Mouse (Mus musculus) left cerebral cortex, adult 2 months (tissue): Measurements from ENCODE around the gene Csrp1. TPM values are rescaled to one million over a fixed set of nuclear protein-coding genes. Genes with fewer than 3 reads are reported as not detected.

Source experiments
- DNase-seq, 2 experiments: peaks; one replicate each; pipeline ENCODE4 v3.0.0; 2021 to 2022; ENCODE audit warnings: low spot score in 2 of 2, mixed read lengths in 1 of 2; ENCODE audit errors: extremely low spot score in 1 of 2
- H3K27ac ChIP-seq: fragments of 200-600 bp; 2 replicates; pipeline ENCODE4 v1.8.1; 2022
- H3K4me3 ChIP-seq: fragments of 200-600 bp; 2 replicates; pipeline ENCODE4 v1.8.1; 2022
- CTCF ChIP-seq: fragments of 200-600 bp; IDR thresholded peaks from 2 replicates; pipeline ENCODE4 v1.8.1; 2022; ENCODE audit warnings: antibody characterized with exemption, mild to moderate bottlenecking, moderate library complexity
- intact Hi-C: fragments of 180-260 bp; cut with DNase I; formaldehyde crosslinking; loops from one replicate; pipeline ENCODE4 v1.15.1; 2025
- total RNA-seq, 2 experiments: library from RNA; stranded (reverse); gene quantifications; 2 replicates each; pipeline ENCODE4 v1.2.3; 2021

Csrp1 gene
- total RNA-seq, 2 experiments from 2014 or later = 208 to 212 TPM

GRCm38 (mm10) chr1:135698996-135699705, 20.7 kb upstream of the Csrp1 start:
- intact Hi-C loops = loop anchor here (1.0 to 10.0 kb wide), 4 partner anchors 28 to 524 kb away; no protein-coding TSS in a partner anchor
- peak overlapping the region; percentile 38 for H3K27ac ChIP-seq
- TF ChIP-seq CTCF = peak; percentile 82
- DNase-seq = peak; percentile 74 to 77
- H3K4me3 ChIP-seq = peak overlapping the region; percentile 41

DNA sequence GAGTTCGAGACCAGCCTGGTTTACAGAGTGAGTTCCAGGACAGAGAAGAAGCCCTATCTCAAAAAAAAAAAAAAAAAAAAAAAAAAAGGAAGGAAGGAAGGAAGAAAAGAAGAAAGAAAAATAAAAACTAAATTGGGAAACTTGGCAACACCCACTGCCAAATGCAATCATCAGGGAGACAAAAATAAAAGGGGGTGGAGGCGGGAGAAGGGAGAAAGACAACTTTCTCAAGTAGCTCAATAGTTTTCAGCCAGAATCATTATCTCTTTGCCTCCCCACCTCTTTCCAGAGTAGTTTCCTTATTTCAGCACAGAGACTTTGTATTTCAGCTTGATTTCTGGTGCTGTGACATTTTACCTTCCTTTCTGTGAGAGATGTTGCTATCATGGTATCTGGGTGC, 20.0 kb upstream of the Csrp1 start:
- intact Hi-C loops = loop anchor here (1.0 to 10.0 kb wide), 4 partner anchors 29 to 525 kb away; no protein-coding TSS in a partner anchor
- no peak overlapping the region for H3K27ac ChIP-seq
- no peak for DNase-seq
- no peak for TF ChIP-seq CTCF
- H3K4me3 ChIP-seq = no peak overlapping the region

DNA sequence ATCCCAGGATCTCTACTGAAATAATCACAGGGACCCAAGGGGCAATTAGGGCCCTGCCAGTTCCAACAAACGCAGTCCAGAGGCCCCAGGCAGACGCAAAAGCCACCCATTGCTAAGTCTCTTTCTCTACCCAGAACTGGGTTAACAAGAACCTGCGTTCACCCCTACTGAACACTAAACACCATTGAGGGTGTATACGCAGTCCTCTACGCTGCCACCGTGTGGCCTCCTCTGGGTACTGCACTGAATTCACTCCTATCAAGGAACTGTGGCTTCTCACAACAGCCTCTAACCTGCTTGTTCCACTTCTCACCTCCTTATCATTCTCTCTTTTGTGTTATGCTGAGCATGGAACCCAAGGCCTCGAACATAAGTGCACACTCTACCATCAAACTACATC, 19.3 kb upstream of the Csrp1 start:
- TF ChIP-seq CTCF = peak; percentile 89
- H3K4me3 ChIP-seq = no peak overlapping the region
- intact Hi-C loops = no loop called here
- no peak overlapping the region for H3K27ac ChIP-seq
- DNase-seq = peak; percentile 70 to 78

GRCm38 (mm10) chr1:135701314-135701713, 18.5 kb upstream of the Csrp1 start:
- H3K27ac ChIP-seq = no peak overlapping the region
- H3K4me3 ChIP-seq = no peak overlapping the region
- DNase-seq = no peak
- no peak for TF ChIP-seq CTCF
- intact Hi-C loops = no loop called here

DNA sequence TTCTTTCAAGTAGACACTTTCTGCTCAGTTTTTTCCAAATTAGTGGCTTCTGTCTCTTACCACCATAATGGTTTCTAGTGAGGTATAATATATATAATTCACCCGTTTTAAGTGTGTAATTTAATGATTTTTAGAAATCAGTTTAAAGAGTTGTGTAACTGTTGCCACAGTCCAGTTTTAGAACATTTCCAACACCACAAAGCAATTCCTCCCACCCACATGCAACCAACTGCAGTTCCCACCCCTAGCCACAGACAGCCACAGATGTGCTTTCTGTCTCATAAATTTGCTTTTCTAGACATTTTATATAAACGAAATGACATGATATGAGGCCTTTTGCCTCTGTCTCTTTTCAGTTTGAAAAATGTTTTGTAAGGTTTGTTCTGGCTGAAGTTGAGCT, 17.1 kb upstream of the Csrp1 start:
- peak; percentile 1 for TF ChIP-seq CTCF
- intact Hi-C loops = no loop called here
- H3K4me3 ChIP-seq = no peak overlapping the region
- H3K27ac ChIP-seq = no peak overlapping the region; the same call in 1 of the 2 replicates
- DNase-seq = no peak

- TF ChIP-seq CTCF = peak; percentile 41
- no peak for DNase-seq
- intact Hi-C loops = no loop called here
- Histone ChIP-seq H3K27ac (no peak overlapping the region), H3K4me3 (no peak overlapping the region)
These were observed 15.5 kb upstream of the Csrp1 start for GRCm38 (mm10) chr1:135704317-135704821.

- TF ChIP-seq CTCF = no peak
- Histone ChIP-seq H3K4me3 (no peak overlapping the region), H3K27ac (no peak overlapping the region)
- intact Hi-C loops = no loop called here
- no peak for DNase-seq
These were observed 11.5 kb upstream of the Csrp1 start for GRCm38 (mm10) chr1:135708369-135708768.

- no peak overlapping the region for H3K4me3 ChIP-seq
- intact Hi-C loops = loop anchor here (10.0 kb wide), 1 partner anchor 234 kb away; no protein-coding TSS in a partner anchor
- no peak for TF ChIP-seq CTCF
These were observed 8.7 kb upstream of the Csrp1 start for GRCm38 (mm10) chr1:135711126-135711525.

DNA sequence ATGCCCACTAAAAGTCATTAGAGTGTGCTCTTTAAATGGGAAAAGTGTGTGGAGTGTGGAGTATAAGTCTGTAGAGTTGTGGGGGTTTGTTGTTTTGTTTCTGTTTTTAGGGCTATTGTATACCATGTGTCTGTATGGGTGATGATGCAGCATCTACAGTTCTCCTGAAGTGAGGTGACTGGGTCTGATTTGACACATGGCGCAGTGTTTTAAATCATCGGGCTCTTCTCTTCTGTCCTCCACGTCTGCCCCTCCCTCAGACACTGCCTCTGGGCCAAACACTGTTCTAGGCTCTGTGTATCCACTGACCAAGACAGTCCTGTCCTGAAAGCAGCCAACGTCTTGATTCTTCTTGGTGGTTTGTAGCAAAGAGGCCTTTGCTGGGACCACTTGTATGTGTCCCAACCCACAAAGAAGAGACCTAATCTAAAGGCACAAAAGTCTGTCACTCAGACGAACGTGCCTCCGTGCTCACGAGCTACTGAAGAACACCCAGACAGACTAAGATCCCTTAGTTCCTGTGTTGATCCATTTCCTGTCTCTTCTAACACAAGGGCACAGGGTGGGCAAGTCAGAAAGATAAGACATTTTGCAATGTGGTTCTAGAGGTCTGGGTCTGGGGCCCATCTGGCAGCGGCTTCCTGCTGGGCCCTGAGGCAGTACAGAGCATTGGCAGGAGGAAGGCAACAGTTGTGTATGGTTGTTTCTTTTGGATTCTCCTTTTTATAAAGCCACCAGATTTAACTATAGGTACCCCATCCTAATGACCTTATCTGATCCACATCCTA, 5.6 kb upstream of the Csrp1 start:
- DNase-seq = no peak
- intact Hi-C loops = loop anchor here (10.0 kb wide), 1 partner anchor 231 kb away; no protein-coding TSS in a partner anchor
- TF ChIP-seq CTCF = no peak
- H3K4me3 ChIP-seq = no peak overlapping the region
- H3K27ac ChIP-seq = no peak overlapping the region

More at GRCm38 (mm10) chr1:135711126-135711525, 8.7 kb upstream of the Csrp1 start:
- no peak for DNase-seq
- no peak overlapping the region for H3K27ac ChIP-seq

- Histone ChIP-seq H3K27ac (no peak overlapping the region), H3K4me3 (no peak overlapping the region)
- no peak for TF ChIP-seq CTCF
- no peak for DNase-seq
- intact Hi-C loops = loop anchor here (10.0 kb wide), 1 partner anchor 230 kb away; no protein-coding TSS in a partner anchor
These were observed 4.8 kb upstream of the Csrp1 start for GRCm38 (mm10) chr1:135714901-135715609.

DNA sequence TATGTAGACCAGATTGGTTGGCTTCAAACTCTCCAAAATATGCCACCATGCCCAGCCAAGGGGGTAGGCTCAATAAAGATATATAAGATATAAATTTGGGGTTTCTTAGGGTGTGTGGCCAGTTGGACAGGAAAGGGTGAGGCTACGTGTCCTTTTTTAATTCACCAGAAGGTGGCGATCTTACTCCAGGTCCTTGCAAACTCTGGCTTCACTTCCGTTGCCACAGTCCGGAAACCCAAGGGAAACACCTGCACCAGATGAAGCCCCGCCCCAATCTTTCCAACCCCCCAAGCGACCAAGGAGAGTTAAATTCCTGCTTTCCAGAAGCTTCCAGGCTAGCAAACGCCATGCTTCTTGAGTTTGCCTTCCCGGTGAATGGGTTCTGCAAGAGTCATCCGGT, 375 bp upstream of the Csrp1 start:
- TF ChIP-seq CTCF = peak; percentile 86
- intact Hi-C loops = loop anchor here (1.0 to 10.0 kb wide), 3 partner anchors 34 to 225 kb away; no protein-coding TSS in a partner anchor
- Histone ChIP-seq H3K27ac (no peak overlapping the region), H3K4me3 (no peak overlapping the region)
- DNase-seq = peak; percentile 56 to 57

GRCm38 (mm10) chr1:135723016-135723415, 3.2 kb downstream of the Csrp1 start:
- intact Hi-C loops = no loop called here
- no peak for TF ChIP-seq CTCF
- no peak for DNase-seq
- Histone ChIP-seq H3K4me3 (no peak overlapping the region), H3K27ac (no peak overlapping the region)
